Mouse (Mus musculus) hindbrain, postnatal 0 days (tissue): ENCODE measurements at regions not wholly inside any gene's neighbourhood (a gene's known extent, or its start where the extent isn't known, plus 50 kb on each side); places are given as distances from the start of the nearest gene placed in this dataset.

Experiments used
- ATAC-seq: fragments of 200-750 bp; cut with Nextera tagmentation; 2 replicates; pipeline ENCODE4 v1.8.0; 2017; ENCODE audit warnings: mild to moderate bottlenecking, moderate TSS enrichment, moderate library complexity
- DNase-seq: peaks from one replicate; pipeline ENCODE4 v3.0.0-alpha.2; 2015; ENCODE audit warnings: low spot score
- H3K27ac ChIP-seq: fragments of 300-500 bp; sonication (generic); 2 replicates; pipeline ENCODE4 v1.5.1; 2014; ENCODE audit warnings: mild to moderate bottlenecking
- H3K27me3 ChIP-seq: fragments of 300-500 bp; sonication (generic); 2 replicates; pipeline ENCODE4 v1.6.1; 2014; ENCODE audit warnings: low read length, mixed read lengths; ENCODE audit not compliant: insufficient read depth
- H3K36me3 ChIP-seq: fragments of 300-500 bp; sonication (generic); 2 replicates; pipeline ENCODE4 v1.6.1; 2014; ENCODE audit warnings: low read length, mixed read lengths; ENCODE audit not compliant: insufficient read depth
- H3K4me1 ChIP-seq: fragments of 300-500 bp; sonication (generic); 2 replicates; pipeline ENCODE4 v1.6.1; 2014; ENCODE audit warnings: antibody characterized with exemption, low read length, mixed read lengths; ENCODE audit not compliant: insufficient read depth
- H3K4me2 ChIP-seq: fragments of 300-500 bp; sonication (generic); 2 replicates; pipeline ENCODE4 v1.6.1; 2014; ENCODE audit warnings: low read depth, mild to moderate bottlenecking, low read length, moderate library complexity, mixed read lengths
- H3K4me3 ChIP-seq: fragments of 300-500 bp; sonication (generic); 2 replicates; pipeline ENCODE4 v1.5.1; 2014; ENCODE audit warnings: low read length
- H3K9ac ChIP-seq: fragments of 300-500 bp; sonication (generic); replicated peaks from 2 replicates; pipeline ENCODE4 v1.6.1; 2014; ENCODE audit warnings: mild to moderate bottlenecking, low read length, moderate library complexity, mixed read lengths
- H3K9me3 ChIP-seq: fragments of 300-500 bp; sonication (generic); 2 replicates; pipeline ENCODE4 v1.6.1; 2016; ENCODE audit warnings: low read length, mixed read lengths
- CTCF ChIP-seq: IDR thresholded peaks from 2 replicates; pipeline ENCODE4 v1.5.1; 2016; ENCODE audit warnings: antibody characterized with exemption, control low read depth, low read depth
- WGBS: fragments of 180-500 bp; shearing (Covaris S2); extraction: QIAGEN DNeasy Blood & Tissue Kit; methylation state at CpG from one replicate; pipeline ENCODE4 v1.1.7; 2014; 5-methylcytosine and 5-hydroxymethylcytosine counted together

- Histone ChIP-seq H3K27ac (no peak overlapping the region), H3K4me1 (no peaks in the 10 kb centered on the region), H3K9ac (no peak overlapping the region), H3K36me3 (no peaks in the 10 kb centered on the region), H3K9me3 (no peaks in the 10 kb centered on the region), H3K4me2 (no peak overlapping the region), H3K27me3 (no peaks in the 10 kb centered on the region), H3K4me3 (no peak overlapping the region)
- 0 out of 2 replicates have a peak, but pooled peaks have one; percentile 29 for ATAC-seq
- peak; percentile 84 for DNase-seq
- peak; percentile 81 for TF ChIP-seq CTCF
Observed at GRCm38 (mm10) chr1:185546346-185546745, 91.7 kb downstream of the Slc30a10 start.

GRCm38 (mm10) chr1:185572761-185573530 lies 118.3 kb downstream of the Slc30a10 start:
- no peaks in the 10 kb centered on the region for H3K9me3 ChIP-seq
- no peak overlapping the region for H3K9ac ChIP-seq
- H3K27me3 ChIP-seq = no peaks in the 10 kb centered on the region
- TF ChIP-seq CTCF = no peak
- no peak; the same call in 1 of the 2 replicates for ATAC-seq
- H3K4me3 ChIP-seq = no peak overlapping the region
- peak; percentile 39 for DNase-seq
- H3K4me2 ChIP-seq = no peak overlapping the region
- WGBS = 51% methylated on average over 9 of the region's 9 CpGs
- no peaks in the 10 kb centered on the region for H3K4me1 ChIP-seq
- H3K27ac ChIP-seq = no peak overlapping the region
- H3K36me3 ChIP-seq = no peaks in the 10 kb centered on the region

- no peak for DNase-seq
- H3K9ac ChIP-seq = no peak overlapping the region
- H3K27me3 ChIP-seq = no peaks in the 10 kb centered on the region
- H3K36me3 ChIP-seq = no peaks in the 10 kb centered on the region
- H3K4me1 ChIP-seq = no peaks in the 10 kb centered on the region
- no peak for TF ChIP-seq CTCF
- no peak overlapping the region for H3K27ac ChIP-seq
- no peak overlapping the region for H3K4me3 ChIP-seq
- no peak overlapping the region for H3K4me2 ChIP-seq
- no peak for ATAC-seq
- H3K9me3 ChIP-seq = no peaks in the 10 kb centered on the region; the same call in 1 of the 2 replicates
- 83% methylated on average over 4 of the region's 4 CpGs for WGBS
Observed at GRCm38 (mm10) chr1:185574978-185575377, 120.3 kb downstream of the Slc30a10 start.

- DNase-seq (no peak), ATAC-seq (no peak)
- Histone ChIP-seq H3K4me1 (no peaks in the 10 kb centered on the region), H3K9ac (no peak overlapping the region), H3K36me3 (no peaks in the 10 kb centered on the region), H3K27ac (no peak overlapping the region), H3K27me3 (no peaks in the 10 kb centered on the region), H3K9me3 (no peaks in the 10 kb centered on the region; the same call in 1 of the 2 replicates), H3K4me3 (no peak overlapping the region), H3K4me2 (no peak overlapping the region)
- 89% methylated on average over 1 of the region's 1 CpGs for WGBS
- no peak for TF ChIP-seq CTCF
Observed at GRCm38 (mm10) chr1:185579824-185580223, 125.2 kb downstream of the Slc30a10 start.

GRCm38 (mm10) chr1:185585191-185585870 lies 130.7 kb downstream of the Slc30a10 start:
- ATAC-seq (no peak), DNase-seq (no peak)
- no peaks in the 10 kb centered on the region for H3K4me1 ChIP-seq
- TF ChIP-seq CTCF = no peak
- H3K4me2 ChIP-seq = no peak overlapping the region
- no peak overlapping the region for H3K27ac ChIP-seq
- WGBS = 78% methylated on average over 6 of the region's 6 CpGs
- H3K4me3 ChIP-seq = no peak overlapping the region
- no peak overlapping the region for H3K9ac ChIP-seq
- no peaks in the 10 kb centered on the region for H3K9me3 ChIP-seq
- H3K27me3 ChIP-seq = no peaks in the 10 kb centered on the region
- H3K36me3 ChIP-seq = no peaks in the 10 kb centered on the region

GRCm38 (mm10) chr1:185587671-185588347 lies 133.2 kb downstream of the Slc30a10 start:
- H3K4me2 ChIP-seq = no peak overlapping the region
- WGBS = 86% methylated on average over 13 of the region's 13 CpGs
- H3K4me1 ChIP-seq = no peaks in the 10 kb centered on the region
- H3K27me3 ChIP-seq = no peaks in the 10 kb centered on the region
- H3K9ac ChIP-seq = no peak overlapping the region
- no peaks in the 10 kb centered on the region for H3K9me3 ChIP-seq
- no peak for TF ChIP-seq CTCF
- DNase-seq = no peak
- no peak overlapping the region for H3K4me3 ChIP-seq
- H3K27ac ChIP-seq = no peak overlapping the region
- no peaks in the 10 kb centered on the region for H3K36me3 ChIP-seq
- no peak for ATAC-seq
